Mouse (Mus musculus): ENCODE measurements at regions not wholly inside any gene's neighbourhood (a gene's known extent, or its start where the extent isn't known, plus 50 kb on each side); places are given as distances from the start of the nearest gene placed in this dataset.

GRCm38 (mm10) chr3:41170566-41170965 is 87.7 kb upstream of the Pgrmc2 start:
- Histone ChIP-seq H3K9me3 (ENCODE audit: low read length) (peaks cover 4% of the 10 kb centered on the region; the same call in 1 of the 2 replicates), H3K4me1 (ENCODE audit: insufficient read depth, low read length) (peaks cover 5% of the 10 kb centered on the region; the same call in 1 of the 2 replicates), H3K4me3 (ENCODE audit: low read length) (no peak overlapping the region), H3K9ac (replicated peaks; ENCODE audit: low read length) (no peak overlapping the region), H3K27ac (ENCODE audit: low read length) (no peak overlapping the region), H3K36me3 (ENCODE audit: insufficient read depth, low read length) (no peaks in the 10 kb centered on the region), H3K4me2 (replicated peaks; ENCODE audit: low read depth, low read length) (no peak overlapping the region), H3K27me3 (ENCODE audit: insufficient read depth, low read length) (no peaks in the 10 kb centered on the region)
- 71% methylated on average over 6 of the region's 6 CpGs for WGBS
- ATAC-seq (ENCODE audit: low FRiP score, low TSS enrichment) = no peak

GRCm38 (mm10) chr3:41169430-41169829 is 86.6 kb upstream of the Pgrmc2 start:
- Histone ChIP-seq H3K4me1 (ENCODE audit: insufficient read depth, low read length) (peaks cover 5% of the 10 kb centered on the region; the same call in 1 of the 2 replicates), H3K4me3 (ENCODE audit: low read length) (no peak overlapping the region), H3K36me3 (ENCODE audit: insufficient read depth, low read length) (no peaks in the 10 kb centered on the region), H3K9me3 (ENCODE audit: low read length) (peaks cover 4% of the 10 kb centered on the region; the same call in 1 of the 2 replicates), H3K27me3 (ENCODE audit: insufficient read depth, low read length) (no peaks in the 10 kb centered on the region), H3K4me2 (replicated peaks; ENCODE audit: low read depth, low read length) (no peak overlapping the region), H3K9ac (replicated peaks; ENCODE audit: low read length) (no peak overlapping the region), H3K27ac (ENCODE audit: low read length) (no peak overlapping the region)
- WGBS = 86% methylated on average over 10 of the region's 10 CpGs
- no peak for ATAC-seq (ENCODE audit: low FRiP score, low TSS enrichment)

- no peaks in the 10 kb centered on the region for H3K27me3 ChIP-seq (ENCODE audit: insufficient read depth, low read length)
- peaks cover 4% of the 10 kb centered on the region; the same call in 1 of the 2 replicates for H3K9me3 ChIP-seq (ENCODE audit: low read length)
- H3K9ac ChIP-seq (replicated peaks; ENCODE audit: low read length) = no peak overlapping the region
- WGBS = 91% methylated on average over 11 of the region's 11 CpGs
- no peak overlapping the region for H3K27ac ChIP-seq (ENCODE audit: low read length)
- no peak overlapping the region for H3K4me2 ChIP-seq (replicated peaks; ENCODE audit: low read depth, low read length)
- ATAC-seq (ENCODE audit: low FRiP score, low TSS enrichment) = no peak
- H3K36me3 ChIP-seq (ENCODE audit: insufficient read depth, low read length) = no peaks in the 10 kb centered on the region
- no peak overlapping the region for H3K4me3 ChIP-seq (ENCODE audit: low read length)
- H3K4me1 ChIP-seq (ENCODE audit: insufficient read depth, low read length) = peaks cover 3% of the 10 kb centered on the region; the same call in 1 of the 2 replicates
Measured at GRCm38 (mm10) chr3:41168181-41168967, 85.5 kb upstream of the Pgrmc2 start.

- ATAC-seq (ENCODE audit: low FRiP score, low TSS enrichment) = no peak
- WGBS = 91% methylated on average over 3 of the region's 3 CpGs
- H3K27me3 ChIP-seq (ENCODE audit: insufficient read depth, low read length) = no peaks in the 10 kb centered on the region
- H3K9ac ChIP-seq (replicated peaks; ENCODE audit: low read length) = no peak overlapping the region
- no peak overlapping the region for H3K4me3 ChIP-seq (ENCODE audit: low read length)
- no peaks in the 10 kb centered on the region for H3K4me1 ChIP-seq (ENCODE audit: insufficient read depth, low read length)
- no peak overlapping the region for H3K27ac ChIP-seq (ENCODE audit: low read length)
- no peaks in the 10 kb centered on the region for H3K36me3 ChIP-seq (ENCODE audit: insufficient read depth, low read length)
- peaks cover 4% of the 10 kb centered on the region; the same call in 1 of the 2 replicates for H3K9me3 ChIP-seq (ENCODE audit: low read length)
- no peak overlapping the region for H3K4me2 ChIP-seq (replicated peaks; ENCODE audit: low read depth, low read length)
Measured at GRCm38 (mm10) chr3:41167476-41167875, 84.6 kb upstream of the Pgrmc2 start.

GRCm38 (mm10) chr3:41164736-41165135 is 81.9 kb upstream of the Pgrmc2 start:
- no peak overlapping the region for H3K4me3 ChIP-seq (ENCODE audit: low read length)
- no peak overlapping the region for H3K4me2 ChIP-seq (replicated peaks; ENCODE audit: low read depth, low read length)
- H3K9ac ChIP-seq (replicated peaks; ENCODE audit: low read length) = no peak overlapping the region
- no peaks in the 10 kb centered on the region for H3K36me3 ChIP-seq (ENCODE audit: insufficient read depth, low read length)
- WGBS = 74% methylated on average over 7 of the region's 7 CpGs
- peaks cover 4% of the 10 kb centered on the region; the same call in 1 of the 2 replicates for H3K9me3 ChIP-seq (ENCODE audit: low read length)
- ATAC-seq (ENCODE audit: low FRiP score, low TSS enrichment) = no peak
- no peak overlapping the region for H3K27ac ChIP-seq (ENCODE audit: low read length)
- H3K4me1 ChIP-seq (ENCODE audit: insufficient read depth, low read length) = no peaks in the 10 kb centered on the region
- H3K27me3 ChIP-seq (ENCODE audit: insufficient read depth, low read length) = no peaks in the 10 kb centered on the region

GRCm38 (mm10) chr3:41163767-41164166 is 80.9 kb upstream of the Pgrmc2 start:
- Histone ChIP-seq H3K4me1 (ENCODE audit: insufficient read depth, low read length) (no peaks in the 10 kb centered on the region), H3K36me3 (ENCODE audit: insufficient read depth, low read length) (no peaks in the 10 kb centered on the region), H3K9ac (replicated peaks; ENCODE audit: low read length) (no peak overlapping the region), H3K4me3 (ENCODE audit: low read length) (no peak overlapping the region), H3K27ac (ENCODE audit: low read length) (no peak overlapping the region), H3K4me2 (replicated peaks; ENCODE audit: low read depth, low read length) (no peak overlapping the region), H3K9me3 (ENCODE audit: low read length) (peaks cover 4% of the 10 kb centered on the region; the same call in 1 of the 2 replicates), H3K27me3 (ENCODE audit: insufficient read depth, low read length) (no peaks in the 10 kb centered on the region)
- no peak for ATAC-seq (ENCODE audit: low FRiP score, low TSS enrichment)
- WGBS = 86% methylated on average over 3 of the region's 3 CpGs

- WGBS = 88% methylated on average over 1 of the region's 1 CpGs
- H3K9me3 ChIP-seq (ENCODE audit: low read length) = no peaks in the 10 kb centered on the region
- H3K4me3 ChIP-seq (ENCODE audit: low read length) = no peak overlapping the region
- H3K4me1 ChIP-seq (ENCODE audit: insufficient read depth, low read length) = no peaks in the 10 kb centered on the region
- H3K4me2 ChIP-seq (replicated peaks; ENCODE audit: low read depth, low read length) = no peak overlapping the region
- no peak overlapping the region for H3K9ac ChIP-seq (replicated peaks; ENCODE audit: low read length)
- H3K36me3 ChIP-seq (ENCODE audit: insufficient read depth, low read length) = no peaks in the 10 kb centered on the region
- no peaks in the 10 kb centered on the region for H3K27me3 ChIP-seq (ENCODE audit: insufficient read depth, low read length)
- no peak for ATAC-seq (ENCODE audit: low FRiP score, low TSS enrichment)
- H3K27ac ChIP-seq (ENCODE audit: low read length) = no peak overlapping the region
Measured at GRCm38 (mm10) chr3:41162514-41162913, 79.7 kb upstream of the Pgrmc2 start.

GRCm38 (mm10) chr3:41160648-41161047 is 77.8 kb upstream of the Pgrmc2 start:
- H3K4me1 ChIP-seq (ENCODE audit: insufficient read depth, low read length) = no peaks in the 10 kb centered on the region
- H3K4me2 ChIP-seq (replicated peaks; ENCODE audit: low read depth, low read length) = no peak overlapping the region
- no peaks in the 10 kb centered on the region for H3K27me3 ChIP-seq (ENCODE audit: insufficient read depth, low read length)
- no peaks in the 10 kb centered on the region for H3K36me3 ChIP-seq (ENCODE audit: insufficient read depth, low read length)
- no peak overlapping the region for H3K4me3 ChIP-seq (ENCODE audit: low read length)
- H3K27ac ChIP-seq (ENCODE audit: low read length) = no peak overlapping the region
- no peaks in the 10 kb centered on the region for H3K9me3 ChIP-seq (ENCODE audit: low read length)
- H3K9ac ChIP-seq (replicated peaks; ENCODE audit: low read length) = no peak overlapping the region
- ATAC-seq (ENCODE audit: low FRiP score, low TSS enrichment) = no peak

GRCm38 (mm10) chr3:41158314-41158973 is 75.6 kb upstream of the Pgrmc2 start:
- H3K36me3 ChIP-seq (ENCODE audit: insufficient read depth, low read length) = no peaks in the 10 kb centered on the region

GRCm38 (mm10) chr3:41157428-41157827 is 74.6 kb upstream of the Pgrmc2 start:
- Histone ChIP-seq H3K4me2 (replicated peaks; ENCODE audit: low read depth, low read length) (no peak overlapping the region), H3K36me3 (ENCODE audit: insufficient read depth, low read length) (no peaks in the 10 kb centered on the region), H3K9me3 (ENCODE audit: low read length) (no peaks in the 10 kb centered on the region), H3K4me3 (ENCODE audit: low read length) (no peak overlapping the region), H3K9ac (replicated peaks; ENCODE audit: low read length) (no peak overlapping the region), H3K4me1 (ENCODE audit: insufficient read depth, low read length) (no peaks in the 10 kb centered on the region), H3K27me3 (ENCODE audit: insufficient read depth, low read length) (no peaks in the 10 kb centered on the region), H3K27ac (ENCODE audit: low read length) (no peak overlapping the region)
- no peak for ATAC-seq (ENCODE audit: low FRiP score, low TSS enrichment)
- WGBS = 84% methylated on average over 3 of the region's 3 CpGs

More at GRCm38 (mm10) chr3:41158314-41158973, 75.6 kb upstream of the Pgrmc2 start:
- no peak for ATAC-seq (ENCODE audit: low FRiP score, low TSS enrichment)
- Histone ChIP-seq H3K9me3 (ENCODE audit: low read length) (no peaks in the 10 kb centered on the region), H3K9ac (replicated peaks; ENCODE audit: low read length) (no peak overlapping the region), H3K27ac (ENCODE audit: low read length) (no peak overlapping the region), H3K4me2 (replicated peaks; ENCODE audit: low read depth, low read length) (no peak overlapping the region), H3K27me3 (ENCODE audit: insufficient read depth, low read length) (no peaks in the 10 kb centered on the region), H3K4me1 (ENCODE audit: insufficient read depth, low read length) (no peaks in the 10 kb centered on the region), H3K4me3 (ENCODE audit: low read length) (no peak overlapping the region)
- 69% methylated on average over 12 of the region's 12 CpGs for WGBS

Data from kidney, embryonic 16.5 days (tissue).